Mouse (Mus musculus) stomach, embryonic 16.5 days (tissue): ENCODE measurements around the gene Bzw1. TPM values are rescaled to one million over a fixed set of nuclear protein-coding genes. Genes with fewer than 3 reads are reported as not detected.

Experiments used
- ATAC-seq: fragments of 200-750 bp; cut with Nextera tagmentation; 2 replicates; pipeline ENCODE4 v1.8.0; 2017; ENCODE audit warnings: moderate number of reproducible peaks, moderate TSS enrichment; ENCODE audit not compliant: insufficient read depth, low FRiP score
- H3K27ac ChIP-seq: fragments of 300-500 bp; sonication (generic); 2 replicates; pipeline ENCODE4 v1.5.1; 2014; ENCODE audit warnings: low read length
- H3K27me3 ChIP-seq: fragments of 300-500 bp; sonication (generic); 2 replicates; pipeline ENCODE4 v1.6.1; 2014; ENCODE audit warnings: low read length, control low read depth, mixed read lengths; ENCODE audit not compliant: control insufficient read depth, insufficient read depth
- H3K36me3 ChIP-seq: fragments of 300-500 bp; sonication (generic); 2 replicates; pipeline ENCODE4 v1.6.1; 2014; ENCODE audit warnings: low read length; ENCODE audit not compliant: control insufficient read depth, insufficient read depth
- H3K4me1 ChIP-seq: fragments of 300-500 bp; sonication (generic); 2 replicates; pipeline ENCODE4 v1.6.1; 2014; ENCODE audit warnings: low read length, control low read depth, mixed read lengths; ENCODE audit not compliant: control insufficient read depth, insufficient read depth
- H3K4me2 ChIP-seq: fragments of 300-500 bp; sonication (generic); 2 replicates; pipeline ENCODE4 v1.6.1; 2014; ENCODE audit warnings: low read depth, low read length, mixed read lengths
- H3K4me3 ChIP-seq: fragments of 300-500 bp; sonication (generic); replicated peaks from 2 replicates; pipeline ENCODE4 v1.5.1; 2014; ENCODE audit warnings: mild to moderate bottlenecking, low read length
- H3K9ac ChIP-seq: fragments of 300-500 bp; sonication (generic); 2 replicates; pipeline ENCODE4 v1.6.1; 2014; ENCODE audit warnings: low read length
- H3K9me3 ChIP-seq: fragments of 300-500 bp; sonication (generic); replicated peaks from 2 replicates; pipeline ENCODE4 v1.6.1; 2016; ENCODE audit warnings: low read length, control low read depth; ENCODE audit not compliant: control insufficient read depth
- WGBS: fragments of 180-500 bp; shearing (Covaris S2); extraction: QIAGEN DNeasy Blood & Tissue Kit; methylation state at CpG from one replicate; pipeline ENCODE4 v1.1.7; 2014; 5-methylcytosine and 5-hydroxymethylcytosine counted together
- polyA plus RNA-seq: library from polyadenylated mRNA; unstranded; fragments of >200 nt; fragmentation: Nextera tagmentation; extraction: Ambion mirVana; gene quantifications from 2 replicates; pipeline ENCODE4 v1.2.1, GENCODE M21; 2015

Bzw1 gene
- polyA plus RNA-seq, 1 experiment from 2014 or later: 308 TPM

DNA sequence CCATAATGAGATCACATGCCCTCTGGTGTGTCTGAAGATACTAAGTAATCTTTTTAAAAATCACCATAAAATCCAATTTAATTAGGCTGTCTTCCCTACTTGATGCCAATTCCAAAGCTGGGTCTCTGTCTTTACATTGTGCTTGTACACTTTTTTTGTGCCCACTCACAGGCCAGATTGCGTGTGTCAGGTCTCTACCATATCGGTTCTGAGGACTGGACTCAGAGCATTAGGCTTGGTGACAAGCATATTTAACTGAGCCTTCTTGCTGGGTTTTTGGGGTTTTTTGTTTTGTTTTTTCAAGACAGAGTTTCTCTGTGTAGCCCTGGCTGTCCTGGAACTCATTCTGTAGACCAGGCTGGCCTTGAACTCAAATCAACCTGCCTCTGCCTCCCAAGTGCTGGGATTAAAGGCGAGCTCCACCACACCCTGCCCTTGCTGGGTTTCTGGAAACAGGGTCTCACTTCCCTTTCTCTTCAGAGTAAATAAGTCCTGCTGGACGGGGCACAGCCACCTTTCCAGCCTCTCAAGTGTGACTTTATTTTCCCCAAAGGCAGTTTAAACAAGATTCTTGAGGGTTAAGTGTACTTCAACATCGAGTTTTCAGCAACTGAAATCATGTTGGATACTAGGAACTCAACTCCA, 17.0 kb downstream of the Bzw1 start:
- no peak for ATAC-seq
- no peak overlapping the region for H3K4me2 ChIP-seq

DNA sequence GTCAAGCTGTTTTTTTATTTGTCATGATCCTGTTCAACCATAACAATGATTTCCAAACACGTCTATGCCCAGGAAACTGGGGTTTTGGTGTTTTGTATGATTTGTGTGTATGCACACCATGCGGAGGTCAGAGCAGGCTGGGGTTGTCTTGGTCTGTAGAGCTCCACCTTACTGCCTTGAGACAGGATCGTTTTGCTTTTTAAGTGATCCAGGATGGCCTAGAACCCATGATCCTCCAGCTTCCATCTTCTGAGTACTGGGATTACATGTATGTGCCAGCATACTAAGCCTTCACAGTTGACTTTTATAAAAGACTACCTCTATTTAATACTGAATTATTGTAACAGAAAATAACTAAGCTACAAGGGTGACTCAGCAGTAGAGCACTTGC, 17.5 kb downstream of the Bzw1 start:
- no peak for ATAC-seq
- Histone ChIP-seq H3K9ac (no peak overlapping the region), H3K27ac (no peak overlapping the region), H3K4me2 (no peak overlapping the region), H3K4me1 (no peaks in the 10 kb centered on the region), H3K9me3 (no peaks in the 10 kb centered on the region), H3K4me3 (no peak overlapping the region), H3K36me3 (peaks cover 30% of the 10 kb centered on the region), H3K27me3 (no peaks in the 10 kb centered on the region)
- 81% methylated on average over 3 of the region's 3 CpGs for WGBS

More for the DNA sequence above, 17.0 kb downstream of the Bzw1 start:
- WGBS: 73% methylated on average over 5 of the region's 5 CpGs
- H3K9me3 ChIP-seq: no peaks in the 10 kb centered on the region
- H3K4me3 ChIP-seq: no peak overlapping the region
- H3K4me1 ChIP-seq: no peaks in the 10 kb centered on the region
- peaks cover 25% of the 10 kb centered on the region for H3K36me3 ChIP-seq
- H3K27me3 ChIP-seq: no peaks in the 10 kb centered on the region
- no peak overlapping the region for H3K9ac ChIP-seq
- H3K27ac ChIP-seq: no peak overlapping the region

DNA sequence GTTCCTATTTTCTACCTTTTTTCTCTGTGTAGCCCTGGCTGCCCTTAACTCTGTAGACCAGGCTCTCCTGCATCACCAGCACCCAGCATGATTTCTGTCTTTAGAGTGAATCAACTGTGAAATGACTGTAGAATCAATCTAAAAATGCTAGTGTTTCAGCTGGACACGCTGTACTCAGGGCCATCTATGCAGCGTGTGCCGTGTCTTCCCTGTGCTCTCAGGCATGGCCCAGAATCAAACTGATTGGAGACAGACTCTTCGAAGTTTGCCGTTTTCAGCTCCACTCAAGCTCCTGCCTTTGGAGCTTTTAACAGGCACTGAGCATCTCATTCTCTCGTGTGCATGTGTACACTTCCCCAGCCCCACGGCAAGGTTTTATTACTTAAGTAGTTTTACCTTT, 18.1 kb downstream of the Bzw1 start:
- peaks cover 33% of the 10 kb centered on the region for H3K36me3 ChIP-seq

DNA sequence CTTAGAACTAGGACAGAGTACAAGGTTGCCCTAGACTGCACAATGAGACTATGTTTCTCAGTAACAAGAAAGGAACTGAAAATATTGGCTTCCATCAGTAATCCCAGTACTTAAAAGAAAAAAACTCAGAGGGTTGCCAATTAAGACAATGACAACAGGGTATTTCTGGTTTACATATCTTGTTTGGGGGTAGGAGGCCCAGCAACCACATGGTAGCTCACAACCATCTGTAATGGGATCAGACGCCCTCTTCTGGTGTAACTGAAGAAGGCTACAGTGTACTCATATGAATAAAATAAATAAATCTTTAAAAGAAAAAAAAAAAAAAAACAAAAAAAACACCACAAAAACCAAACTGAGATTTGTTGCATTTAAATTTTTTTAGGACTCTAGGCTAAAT, 22.7 kb downstream of the Bzw1 start:
- Histone ChIP-seq H3K36me3 (peaks cover 68% of the 10 kb centered on the region), H3K9ac (no peak overlapping the region), H3K9me3 (no peaks in the 10 kb centered on the region), H3K27me3 (no peaks in the 10 kb centered on the region), H3K4me3 (no peak overlapping the region), H3K4me1 (peaks cover 3% of the 10 kb centered on the region; the same call in 1 of the 2 replicates), H3K27ac (no peak overlapping the region), H3K4me2 (no peak overlapping the region)
- no peak for ATAC-seq
- 32% methylated on average over 1 of the region's 1 CpGs for WGBS

More for the DNA sequence above, 18.1 kb downstream of the Bzw1 start:
- no peak overlapping the region for H3K4me3 ChIP-seq
- H3K9ac ChIP-seq: no peak overlapping the region
- no peak; the same call in 1 of the 2 replicates for ATAC-seq
- 88% methylated on average over 7 of the region's 7 CpGs for WGBS
- no peaks in the 10 kb centered on the region for H3K27me3 ChIP-seq
- H3K27ac ChIP-seq: no peak overlapping the region
- no peaks in the 10 kb centered on the region for H3K4me1 ChIP-seq
- no peaks in the 10 kb centered on the region for H3K9me3 ChIP-seq
- no peak overlapping the region for H3K4me2 ChIP-seq

- WGBS: 74% methylated on average over 2 of the region's 2 CpGs
- Histone ChIP-seq H3K27ac (no peak overlapping the region), H3K9me3 (no peaks in the 10 kb centered on the region), H3K4me1 (peaks cover 5% of the 10 kb centered on the region; the same call in 1 of the 2 replicates), H3K27me3 (no peaks in the 10 kb centered on the region), H3K36me3 (peaks cover 70% of the 10 kb centered on the region), H3K4me3 (no peak overlapping the region), H3K9ac (no peak overlapping the region), H3K4me2 (no peak overlapping the region)
- ATAC-seq: no peak
These were observed 23.4 kb downstream of the Bzw1 start for GRCm38 (mm10) chr1:58416048-58416447.

- H3K4me1 ChIP-seq: peaks cover 16% of the 10 kb centered on the region
- H3K27ac ChIP-seq: no peak overlapping the region
- H3K4me2 ChIP-seq: no peak overlapping the region
- H3K9me3 ChIP-seq: no peaks in the 10 kb centered on the region
- WGBS: 72% methylated on average over 10 of the region's 10 CpGs
- ATAC-seq: no peak
- H3K27me3 ChIP-seq: no peaks in the 10 kb centered on the region
- no peak overlapping the region for H3K4me3 ChIP-seq
- no peak overlapping the region for H3K9ac ChIP-seq
- H3K36me3 ChIP-seq: peaks cover 49% of the 10 kb centered on the region
These were observed 27.3 kb downstream of the Bzw1 start for GRCm38 (mm10) chr1:58420032-58420431.

DNA sequence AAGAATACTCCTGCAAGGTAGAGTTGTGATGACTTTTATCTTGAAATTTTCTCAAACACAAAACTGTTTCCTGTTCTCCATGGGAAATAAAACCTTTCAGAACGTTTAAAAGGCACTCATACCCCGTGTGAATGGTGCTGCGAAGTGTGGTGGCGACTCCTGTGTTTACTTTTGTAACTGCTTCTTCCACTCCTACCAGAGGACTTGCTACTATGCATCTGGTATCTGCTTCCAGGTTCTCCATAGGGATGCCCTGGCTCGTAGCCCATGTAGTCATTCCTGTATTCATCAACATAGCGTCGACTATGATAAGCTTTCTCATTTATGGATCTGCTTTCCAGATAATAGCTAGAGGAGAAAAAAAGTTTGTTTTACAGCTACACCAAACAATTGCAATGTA, 28.3 kb downstream of the Bzw1 start:
- peaks cover 16% of the 10 kb centered on the region for H3K4me1 ChIP-seq
- 0 out of 2 replicates have a peak overlapping the region, but pooled peaks have one; percentile 13 for H3K9ac ChIP-seq
- H3K27me3 ChIP-seq: no peaks in the 10 kb centered on the region
- H3K4me3 ChIP-seq: no peak overlapping the region; the same call in 1 of the 2 replicates
- no peak for ATAC-seq
- H3K27ac ChIP-seq: no peak overlapping the region
- 0 out of 2 replicates have a peak overlapping the region, but pooled peaks have one; percentile 16 for H3K4me2 ChIP-seq
- peaks cover 41% of the 10 kb centered on the region for H3K36me3 ChIP-seq
- WGBS: 40% methylated on average over 7 of the region's 7 CpGs
- H3K9me3 ChIP-seq: no peaks in the 10 kb centered on the region

- H3K4me3 ChIP-seq: peak overlapping the region; percentile 98
- peaks cover 26% of the 10 kb centered on the region for H3K36me3 ChIP-seq
- no peak for ATAC-seq
- no peaks in the 10 kb centered on the region for H3K9me3 ChIP-seq
- peak overlapping the region; percentile 99 for H3K27ac ChIP-seq
- peak overlapping the region; percentile 100 for H3K9ac ChIP-seq
- H3K27me3 ChIP-seq: no peaks in the 10 kb centered on the region
- WGBS: 2% methylated on average over 13 of the region's 13 CpGs
- H3K4me1 ChIP-seq: peaks cover 16% of the 10 kb centered on the region
- peak overlapping the region; percentile 77 for H3K4me2 ChIP-seq
These were observed 30.2 kb downstream of the Bzw1 start for GRCm38 (mm10) chr1:58422879-58423278.

DNA sequence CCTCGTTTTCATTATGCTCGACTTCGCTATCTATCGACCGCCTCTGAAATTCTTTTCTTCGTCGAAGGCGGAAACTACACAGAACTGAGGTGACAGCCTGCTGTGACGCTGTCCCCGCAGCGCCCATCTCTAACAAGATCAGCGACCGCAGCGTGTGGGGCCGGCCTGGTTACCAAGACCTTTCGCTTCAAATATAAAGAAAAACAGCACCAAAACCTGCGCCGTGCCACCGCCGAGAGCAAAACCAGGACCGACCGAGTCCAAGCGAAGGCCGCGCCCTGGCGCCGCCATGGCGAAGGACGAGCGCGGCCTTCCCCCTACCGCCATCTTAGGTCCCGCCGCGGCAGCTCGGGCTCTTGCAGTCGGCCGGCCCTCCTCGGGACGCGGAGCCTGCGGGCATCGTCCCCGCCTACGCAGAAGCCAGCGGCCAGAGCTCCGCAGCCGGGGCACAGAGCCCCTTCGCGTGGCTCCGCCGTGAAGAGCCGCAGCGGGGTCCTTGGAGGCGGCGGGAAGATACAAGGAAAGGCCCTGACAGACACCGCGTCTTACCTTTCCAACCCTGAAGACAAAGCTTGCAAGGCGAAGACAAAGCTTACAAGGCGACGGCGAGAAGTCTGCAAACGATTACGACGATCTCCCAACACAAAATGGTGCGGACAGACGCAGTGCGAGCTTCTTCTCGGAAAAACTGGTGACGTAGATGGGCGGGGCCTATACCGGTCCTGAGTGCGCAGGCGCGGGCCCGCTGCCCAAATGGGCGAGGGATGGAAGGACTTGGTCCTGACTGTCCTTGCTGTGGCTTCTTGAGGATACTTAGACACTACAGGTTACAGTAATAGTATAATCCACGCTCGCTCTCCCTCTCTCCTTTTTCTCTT, 30.9 kb downstream of the Bzw1 start, which contains the start of gene Clk1:
TSS of gene Clk1 (minus strand) at position 696 of the 878 bp plus-strand sequence.
- under 1% methylated on average over 79 of the region's 79 CpGs for WGBS
- Histone ChIP-seq H3K9me3 (no peaks in the 10 kb centered on the region), H3K4me1 (peaks cover 16% of the 10 kb centered on the region), H3K4me2 (peak within 1 kb of the TSS; percentile 77), H3K27ac (peak within 1 kb of the TSS; percentile 99), H3K4me3 (peak within 1 kb of the TSS; percentile 98), H3K36me3 (peaks cover 20% of the 10 kb centered on the region), H3K9ac (peak within 1 kb of the TSS; percentile 100), H3K27me3 (no peaks in the 10 kb centered on the region)
- ATAC-seq: peak; percentile 98
